Mouse (Mus musculus): ENCODE data around the gene Ecel1. TPM values are rescaled to one million over a fixed set of nuclear protein-coding genes. Genes with fewer than 3 reads are reported as not detected.
A peak's percentile ranks its signal among the peaks of the same experiment; 100 is the strongest.

The Ecel1 gene
- polyA plus RNA-seq, 1 experiment from 2014 or later: not detected

DNA sequence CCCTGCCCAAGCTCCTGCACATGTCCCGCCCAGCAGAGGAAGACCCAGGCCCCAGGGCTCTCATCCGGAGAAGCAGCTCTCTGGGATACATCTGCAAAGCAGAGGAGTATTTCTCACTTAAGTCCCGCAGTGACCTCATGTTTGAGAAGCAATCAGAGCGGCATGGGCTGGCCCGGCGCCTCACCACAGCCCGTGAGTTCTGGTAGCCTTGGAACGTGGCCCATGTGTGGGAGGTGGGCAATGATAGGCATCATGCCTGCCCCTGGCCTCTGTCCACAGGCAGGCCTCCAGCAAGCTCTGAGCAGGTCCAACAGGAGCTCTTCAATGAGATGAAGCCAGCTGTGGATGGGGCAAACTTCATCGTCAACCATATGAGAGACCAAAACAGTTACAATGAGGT is 41.0 kb upstream of the Ecel1 start:
- H3K27me3 ChIP-seq (ENCODE audit: control insufficient read depth, insufficient read depth, low read length): 0 out of 2 replicates have a peak, but pooled peaks cover under 1% of the 10 kb centered on the region
- no peaks in the 10 kb centered on the region for H3K36me3 ChIP-seq (ENCODE audit: control insufficient read depth, insufficient read depth, low read length)
- H3K4me2 ChIP-seq: no peak overlapping the region
- no peak overlapping the region for H3K4me3 ChIP-seq (ENCODE audit: low read depth, low read length)
- 74% methylated on average over 9 of the region's 9 CpGs for WGBS (ENCODE audit: insufficient replicate concordance)
- no peaks in the 10 kb centered on the region for H3K4me1 ChIP-seq (ENCODE audit: control insufficient read depth, insufficient read depth, low read length)
- H3K9ac ChIP-seq (ENCODE audit: low read depth, low read length): no peak overlapping the region
- no peaks in the 10 kb centered on the region for H3K9me3 ChIP-seq (replicated peaks; ENCODE audit: control insufficient read depth, low read length)
- no peak for ATAC-seq (replicated peaks; ENCODE audit: insufficient number of reproducible peaks, low FRiP score, low TSS enrichment)
- H3K27ac ChIP-seq (ENCODE audit: low read depth, low read length): no peak overlapping the region

GRCm38 (mm10) chr1:87190429-87190828 is 34.1 kb upstream of the Ecel1 start, which contains the start of gene Chrnd:
Gene Chrnd, plus strand, starts transcription at chr1:87190607.
- Histone ChIP-seq H3K9me3 (replicated peaks; ENCODE audit: control insufficient read depth, low read length) (no peaks in the 10 kb centered on the region), H3K4me3 (ENCODE audit: low read depth, low read length) (no peak within 1 kb of the TSS), H3K4me2 (no peak within 1 kb of the TSS), H3K27ac (ENCODE audit: low read depth, low read length) (no peak within 1 kb of the TSS), H3K27me3 (ENCODE audit: control insufficient read depth, insufficient read depth, low read length) (peaks cover 49% of the 10 kb centered on the region), H3K36me3 (ENCODE audit: control insufficient read depth, insufficient read depth, low read length) (no peaks in the 10 kb centered on the region), H3K4me1 (ENCODE audit: control insufficient read depth, insufficient read depth, low read length) (no peaks in the 10 kb centered on the region), H3K9ac (ENCODE audit: low read depth, low read length) (no peak within 1 kb of the TSS)
- WGBS (ENCODE audit: insufficient replicate concordance): 39% methylated on average over 4 of the region's 4 CpGs
- ATAC-seq (replicated peaks; ENCODE audit: insufficient number of reproducible peaks, low FRiP score, low TSS enrichment): no peak

- peak overlapping the region; percentile 73 for H3K4me2 ChIP-seq
- WGBS (ENCODE audit: insufficient replicate concordance): under 1% methylated on average over 15 of the region's 15 CpGs
- H3K27ac ChIP-seq (ENCODE audit: low read depth, low read length): no peak overlapping the region
- no peaks in the 10 kb centered on the region for H3K9me3 ChIP-seq (replicated peaks; ENCODE audit: control insufficient read depth, low read length)
- no peaks in the 10 kb centered on the region for H3K4me1 ChIP-seq (ENCODE audit: control insufficient read depth, insufficient read depth, low read length)
- H3K27me3 ChIP-seq (ENCODE audit: control insufficient read depth, insufficient read depth, low read length): peaks cover 80% of the 10 kb centered on the region
- peak overlapping the region; percentile 55 for H3K4me3 ChIP-seq (ENCODE audit: low read depth, low read length)
- peak overlapping the region; percentile 36; the same call in 1 of the 2 replicates for H3K9ac ChIP-seq (ENCODE audit: low read depth, low read length)
- H3K36me3 ChIP-seq (ENCODE audit: control insufficient read depth, insufficient read depth, low read length): no peaks in the 10 kb centered on the region
- no peak for ATAC-seq (replicated peaks; ENCODE audit: insufficient number of reproducible peaks, low FRiP score, low TSS enrichment)
Observed at GRCm38 (mm10) chr1:87187037-87187355, 30.7 kb upstream of the Ecel1 start.

GRCm38 (mm10) chr1:87186261-87187036 is 30.1 kb upstream of the Ecel1 start:
- no peaks in the 10 kb centered on the region for H3K9me3 ChIP-seq (replicated peaks; ENCODE audit: control insufficient read depth, low read length)
- WGBS (ENCODE audit: insufficient replicate concordance): 2% methylated on average over 54 of the region's 54 CpGs
- peak overlapping the region; percentile 73 for H3K4me2 ChIP-seq
- H3K27ac ChIP-seq (ENCODE audit: low read depth, low read length): no peak overlapping the region
- H3K4me3 ChIP-seq (ENCODE audit: low read depth, low read length): peak overlapping the region; percentile 55
- peaks cover 81% of the 10 kb centered on the region for H3K27me3 ChIP-seq (ENCODE audit: control insufficient read depth, insufficient read depth, low read length)
- peak overlapping the region; percentile 36; the same call in 1 of the 2 replicates for H3K9ac ChIP-seq (ENCODE audit: low read depth, low read length)
- no peak for ATAC-seq (replicated peaks; ENCODE audit: insufficient number of reproducible peaks, low FRiP score, low TSS enrichment)
- H3K36me3 ChIP-seq (ENCODE audit: control insufficient read depth, insufficient read depth, low read length): no peaks in the 10 kb centered on the region
- no peaks in the 10 kb centered on the region for H3K4me1 ChIP-seq (ENCODE audit: control insufficient read depth, insufficient read depth, low read length)

GRCm38 (mm10) chr1:87185526-87185925 is 29.2 kb upstream of the Ecel1 start:
- WGBS (ENCODE audit: insufficient replicate concordance): 18% methylated on average over 13 of the region's 13 CpGs
- H3K27ac ChIP-seq (ENCODE audit: low read depth, low read length): no peak overlapping the region
- no peak overlapping the region for H3K4me2 ChIP-seq
- H3K36me3 ChIP-seq (ENCODE audit: control insufficient read depth, insufficient read depth, low read length): no peaks in the 10 kb centered on the region
- no peak overlapping the region for H3K4me3 ChIP-seq (ENCODE audit: low read depth, low read length)
- ATAC-seq (replicated peaks; ENCODE audit: insufficient number of reproducible peaks, low FRiP score, low TSS enrichment): no peak
- peaks cover 83% of the 10 kb centered on the region for H3K27me3 ChIP-seq (ENCODE audit: control insufficient read depth, insufficient read depth, low read length)
- no peaks in the 10 kb centered on the region for H3K9me3 ChIP-seq (replicated peaks; ENCODE audit: control insufficient read depth, low read length)
- no peaks in the 10 kb centered on the region for H3K4me1 ChIP-seq (ENCODE audit: control insufficient read depth, insufficient read depth, low read length)
- H3K9ac ChIP-seq (ENCODE audit: low read depth, low read length): no peak overlapping the region

DNA sequence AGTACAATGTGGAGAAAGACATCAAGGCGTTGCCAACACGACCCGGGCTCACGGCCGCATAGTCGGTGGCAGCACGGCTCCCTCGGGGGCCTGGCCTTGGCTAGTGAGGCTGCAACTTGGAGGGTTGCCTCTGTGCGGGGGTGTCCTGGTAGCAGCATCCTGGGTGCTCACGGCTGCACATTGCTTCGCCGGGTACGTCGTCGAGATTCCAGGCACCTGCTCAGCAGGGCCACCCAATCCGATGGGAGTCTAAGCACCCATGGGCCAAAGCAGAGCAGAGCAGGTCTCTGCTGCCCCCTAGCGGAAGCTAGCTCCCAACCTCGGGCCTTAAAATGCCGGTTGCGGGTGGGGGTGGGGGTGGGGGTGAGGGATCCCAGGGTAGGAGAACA is 28.4 kb upstream of the Ecel1 start:
- Histone ChIP-seq H3K36me3 (ENCODE audit: control insufficient read depth, insufficient read depth, low read length) (no peaks in the 10 kb centered on the region), H3K9ac (ENCODE audit: low read depth, low read length) (no peak overlapping the region), H3K4me1 (ENCODE audit: control insufficient read depth, insufficient read depth, low read length) (no peaks in the 10 kb centered on the region), H3K4me3 (ENCODE audit: low read depth, low read length) (no peak overlapping the region), H3K4me2 (peak overlapping the region; percentile 17; the same call in 1 of the 2 replicates), H3K27me3 (ENCODE audit: control insufficient read depth, insufficient read depth, low read length) (peaks cover 83% of the 10 kb centered on the region), H3K9me3 (replicated peaks; ENCODE audit: control insufficient read depth, low read length) (no peaks in the 10 kb centered on the region), H3K27ac (ENCODE audit: low read depth, low read length) (no peak overlapping the region)
- WGBS (ENCODE audit: insufficient replicate concordance): 9% methylated on average over 20 of the region's 20 CpGs
- 0 out of 2 replicates have a peak, but pooled peaks have one; percentile 23 for ATAC-seq (replicated peaks; ENCODE audit: insufficient number of reproducible peaks, low FRiP score, low TSS enrichment)

DNA sequence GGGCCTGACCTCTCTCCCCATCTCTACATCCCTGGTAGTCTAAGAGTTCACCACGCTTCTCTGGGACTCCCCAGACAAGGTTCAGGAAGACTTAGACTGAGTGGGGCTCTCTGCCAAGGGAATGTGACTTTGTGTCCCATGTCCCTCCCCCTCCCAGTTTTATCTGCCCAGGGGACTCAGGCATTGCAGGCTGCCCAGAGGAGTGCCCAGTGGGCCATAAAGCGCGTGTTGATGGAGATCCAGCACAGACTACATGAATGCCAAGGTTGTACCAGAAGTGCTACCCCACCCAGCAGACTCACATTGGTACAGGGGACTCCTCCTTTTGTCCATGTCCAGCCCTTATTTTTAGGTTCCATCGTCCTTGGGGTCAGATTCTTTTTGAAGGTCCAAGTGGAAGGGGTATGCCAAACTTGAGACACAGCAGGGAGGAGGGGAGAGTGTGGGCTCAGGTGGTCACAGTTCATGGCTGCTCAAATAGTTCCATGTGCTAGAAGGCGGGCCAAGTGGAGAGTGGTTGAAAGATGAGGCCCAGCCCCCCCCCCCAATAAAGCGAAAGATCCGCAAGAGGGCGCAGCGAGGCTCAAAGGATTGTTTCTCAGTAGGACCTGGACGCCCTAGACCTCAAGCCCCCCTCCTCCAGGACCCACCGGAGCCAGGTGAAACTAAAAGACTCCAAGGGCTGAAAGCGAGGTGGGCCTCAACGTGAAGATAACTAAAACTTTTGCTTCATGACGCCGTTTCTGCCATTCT is 27.9 kb upstream of the Ecel1 start:
- H3K4me2 ChIP-seq: no peak overlapping the region; the same call in 1 of the 2 replicates
- no peaks in the 10 kb centered on the region for H3K36me3 ChIP-seq (ENCODE audit: control insufficient read depth, insufficient read depth, low read length)
- H3K4me1 ChIP-seq (ENCODE audit: control insufficient read depth, insufficient read depth, low read length): no peaks in the 10 kb centered on the region
- 29% methylated on average over 15 of the region's 15 CpGs for WGBS (ENCODE audit: insufficient replicate concordance)
- no peak overlapping the region for H3K27ac ChIP-seq (ENCODE audit: low read depth, low read length)
- no peak overlapping the region for H3K4me3 ChIP-seq (ENCODE audit: low read depth, low read length)
- no peak for ATAC-seq (replicated peaks; ENCODE audit: insufficient number of reproducible peaks, low FRiP score, low TSS enrichment)
- no peaks in the 10 kb centered on the region for H3K9me3 ChIP-seq (replicated peaks; ENCODE audit: control insufficient read depth, low read length)
- peaks cover 78% of the 10 kb centered on the region for H3K27me3 ChIP-seq (ENCODE audit: control insufficient read depth, insufficient read depth, low read length)
- H3K9ac ChIP-seq (ENCODE audit: low read depth, low read length): no peak overlapping the region

- Histone ChIP-seq H3K4me1 (ENCODE audit: control insufficient read depth, insufficient read depth, low read length) (no peaks in the 10 kb centered on the region), H3K4me2 (no peak within 1 kb of the TSS), H3K27ac (ENCODE audit: low read depth, low read length) (no peak within 1 kb of the TSS), H3K36me3 (ENCODE audit: control insufficient read depth, insufficient read depth, low read length) (no peaks in the 10 kb centered on the region), H3K9me3 (replicated peaks; ENCODE audit: control insufficient read depth, low read length) (no peaks in the 10 kb centered on the region), H3K4me3 (ENCODE audit: low read depth, low read length) (no peak within 1 kb of the TSS), H3K27me3 (ENCODE audit: control insufficient read depth, insufficient read depth, low read length) (peaks cover 67% of the 10 kb centered on the region), H3K9ac (ENCODE audit: low read depth, low read length) (no peak within 1 kb of the TSS)
- 53% methylated on average over 9 of the region's 9 CpGs for WGBS (ENCODE audit: insufficient replicate concordance)
- ATAC-seq (replicated peaks; ENCODE audit: insufficient number of reproducible peaks, low FRiP score, low TSS enrichment): no peak
Observed at GRCm38 (mm10) chr1:87183013-87183412, 26.7 kb upstream of the Ecel1 start, which contains the start of gene Prss56. Gene Prss56, plus strand, starts transcription at chr1:87183313.
